Mouse (Mus musculus) heart, embryonic 15.5 days (tissue): Measurements from ENCODE around the gene Adipor2. TPM values are rescaled to one million over a fixed set of nuclear protein-coding genes. Genes with fewer than 3 reads are reported as not detected.

Experiments used
- ATAC-seq: fragments of 200-750 bp; cut with Nextera tagmentation; replicated peaks from 2 replicates; pipeline ENCODE4 v1.8.0; 2017; ENCODE audit warnings: low read depth, moderate TSS enrichment; ENCODE audit not compliant: insufficient number of reproducible peaks, insufficient read depth, low FRiP score
- H3K27ac ChIP-seq: fragments of 300-500 bp; sonication (generic); 2 replicates; pipeline ENCODE4 v1.5.1; 2015; ENCODE audit warnings: mild to moderate bottlenecking, inconsistent platforms
- H3K27me3 ChIP-seq: fragments of 300-500 bp; sonication (generic); 2 replicates; pipeline ENCODE4 v1.6.1; 2015; ENCODE audit warnings: inconsistent platforms
- H3K36me3 ChIP-seq: fragments of 300-500 bp; sonication (generic); 2 replicates; pipeline ENCODE4 v1.6.1; 2015; ENCODE audit warnings: mild to moderate bottlenecking, inconsistent platforms
- H3K4me1 ChIP-seq: fragments of 300-500 bp; sonication (generic); replicated peaks from 2 replicates; pipeline ENCODE4 v1.6.1; 2015; ENCODE audit warnings: inconsistent platforms
- H3K4me2 ChIP-seq: fragments of 300-500 bp; sonication (generic); 2 replicates; pipeline ENCODE4 v1.6.1; 2015; ENCODE audit warnings: inconsistent platforms, mild to moderate bottlenecking, moderate library complexity
- H3K4me3 ChIP-seq: fragments of 300-500 bp; sonication (generic); 2 replicates; pipeline ENCODE4 v1.5.1; 2015; ENCODE audit warnings: mild to moderate bottlenecking, inconsistent platforms
- H3K9ac ChIP-seq: fragments of 300-500 bp; sonication (generic); 2 replicates; pipeline ENCODE4 v1.6.1; 2015; ENCODE audit warnings: mild to moderate bottlenecking, inconsistent platforms
- H3K9me3 ChIP-seq: fragments of 300-500 bp; sonication (generic); replicated peaks from 2 replicates; pipeline ENCODE4 v1.6.1; 2016; ENCODE audit warnings: inconsistent platforms
- WGBS: fragments of 180-500 bp; shearing (Covaris S2); methylation state at CpG from one replicate; pipeline ENCODE4 v1.1.7; 2015; ENCODE audit warnings: mixed read lengths; 5-methylcytosine and 5-hydroxymethylcytosine counted together
- polyA plus RNA-seq: library from polyadenylated mRNA; unstranded; fragments of >200 nt; fragmentation: Nextera tagmentation; extraction: Ambion mirVana; gene quantifications from 2 replicates; pipeline ENCODE4 v1.2.1, GENCODE M21; 2015

Gene Adipor2
- polyA plus RNA-seq, 1 experiment from 2014 or later, result 31.2 TPM

- H3K9ac ChIP-seq, result peak overlapping the region; percentile 87
- no peaks in the 10 kb centered on the region for H3K27me3 ChIP-seq
- H3K36me3 ChIP-seq, result no peaks in the 10 kb centered on the region
- ATAC-seq, result peak; percentile 85
- under 1% methylated on average over 66 of the region's 76 CpGs for WGBS
- H3K9me3 ChIP-seq, result no peaks in the 10 kb centered on the region
- peaks cover 16% of the 10 kb centered on the region for H3K4me1 ChIP-seq
- peak overlapping the region; percentile 77 for H3K4me3 ChIP-seq
- H3K4me2 ChIP-seq, result peak overlapping the region; percentile 81
- H3K27ac ChIP-seq, result peak overlapping the region; percentile 91
These were observed 29.5 kb downstream of the Adipor2 start for GRCm38 (mm10) chr6:119387801-119388649.

DNA sequence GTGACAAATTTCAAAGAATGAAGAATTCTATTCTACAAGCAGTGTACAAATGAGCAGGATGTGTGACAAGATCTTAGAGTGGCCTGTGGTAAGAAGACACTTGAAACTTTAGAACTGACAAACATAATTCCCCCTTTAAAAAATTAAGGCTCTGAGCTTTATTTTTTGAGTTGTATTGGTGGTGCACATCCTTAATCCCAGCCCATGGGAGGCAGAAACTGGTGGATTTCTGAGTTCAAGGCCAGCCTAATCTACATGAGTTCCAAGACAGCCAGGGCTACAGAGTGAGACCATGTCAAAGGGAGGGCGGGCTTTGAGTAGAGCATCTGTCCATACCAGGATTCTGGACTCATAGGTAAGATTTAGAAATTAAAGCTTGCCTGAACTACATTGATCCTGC is 30.7 kb downstream of the Adipor2 start:
- peaks cover 20% of the 10 kb centered on the region for H3K4me1 ChIP-seq
- no peaks in the 10 kb centered on the region for H3K9me3 ChIP-seq
- peak overlapping the region; percentile 77; the same call in 1 of the 2 replicates for H3K4me3 ChIP-seq
- 94% methylated on average over 1 of the region's 1 CpGs for WGBS
- no peaks in the 10 kb centered on the region for H3K27me3 ChIP-seq
- H3K4me2 ChIP-seq, result peak overlapping the region; percentile 81
- no peak for ATAC-seq
- no peak overlapping the region for H3K27ac ChIP-seq
- H3K36me3 ChIP-seq, result no peaks in the 10 kb centered on the region
- no peak overlapping the region for H3K9ac ChIP-seq

GRCm38 (mm10) chr6:119386421-119386820 is 31.1 kb downstream of the Adipor2 start:
- Histone ChIP-seq H3K9ac (no peak overlapping the region), H3K27ac (no peak overlapping the region), H3K36me3 (no peaks in the 10 kb centered on the region), H3K4me2 (no peak overlapping the region), H3K4me1 (peaks cover 21% of the 10 kb centered on the region), H3K9me3 (no peaks in the 10 kb centered on the region), H3K27me3 (no peaks in the 10 kb centered on the region), H3K4me3 (no peak overlapping the region)
- ATAC-seq, result no peak
- WGBS, result 86% methylated on average over 4 of the region's 4 CpGs

DNA sequence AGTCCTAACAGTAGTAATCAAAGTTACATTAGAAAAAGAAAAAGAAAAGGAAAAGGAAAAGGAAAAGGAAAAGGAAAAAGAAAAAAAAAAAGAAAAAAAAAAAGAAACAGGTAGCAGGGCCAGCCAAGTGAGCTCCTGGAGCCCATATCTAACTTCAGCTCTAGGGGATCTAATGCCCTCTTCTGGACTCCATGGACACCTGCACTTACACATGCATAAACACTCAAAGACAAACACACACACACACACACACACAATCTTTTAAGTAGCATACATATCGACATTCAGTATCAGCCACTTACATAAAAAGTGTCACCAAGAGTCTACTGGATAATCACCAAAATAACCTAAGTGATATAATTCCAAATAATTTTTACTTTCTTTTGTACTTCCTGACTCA is 31.8 kb downstream of the Adipor2 start:
- H3K4me3 ChIP-seq, result no peak overlapping the region
- ATAC-seq, result no peak
- no peaks in the 10 kb centered on the region for H3K36me3 ChIP-seq
- H3K4me2 ChIP-seq, result no peak overlapping the region
- no peak overlapping the region for H3K27ac ChIP-seq
- H3K4me1 ChIP-seq, result peaks cover 23% of the 10 kb centered on the region
- WGBS, result 92% methylated on average over 1 of the region's 1 CpGs
- no peaks in the 10 kb centered on the region for H3K27me3 ChIP-seq
- H3K9ac ChIP-seq, result no peak overlapping the region
- H3K9me3 ChIP-seq, result no peaks in the 10 kb centered on the region

GRCm38 (mm10) chr6:119378631-119379030 is 38.9 kb downstream of the Adipor2 start:
- H3K9ac ChIP-seq, result no peak overlapping the region
- H3K4me2 ChIP-seq, result no peak overlapping the region
- H3K9me3 ChIP-seq, result no peaks in the 10 kb centered on the region
- no peak for ATAC-seq
- 71% methylated on average over 1 of the region's 1 CpGs for WGBS
- no peaks in the 10 kb centered on the region for H3K27me3 ChIP-seq
- no peak overlapping the region for H3K27ac ChIP-seq
- H3K4me1 ChIP-seq, result peaks cover 22% of the 10 kb centered on the region
- H3K36me3 ChIP-seq, result no peaks in the 10 kb centered on the region
- no peak overlapping the region for H3K4me3 ChIP-seq

DNA sequence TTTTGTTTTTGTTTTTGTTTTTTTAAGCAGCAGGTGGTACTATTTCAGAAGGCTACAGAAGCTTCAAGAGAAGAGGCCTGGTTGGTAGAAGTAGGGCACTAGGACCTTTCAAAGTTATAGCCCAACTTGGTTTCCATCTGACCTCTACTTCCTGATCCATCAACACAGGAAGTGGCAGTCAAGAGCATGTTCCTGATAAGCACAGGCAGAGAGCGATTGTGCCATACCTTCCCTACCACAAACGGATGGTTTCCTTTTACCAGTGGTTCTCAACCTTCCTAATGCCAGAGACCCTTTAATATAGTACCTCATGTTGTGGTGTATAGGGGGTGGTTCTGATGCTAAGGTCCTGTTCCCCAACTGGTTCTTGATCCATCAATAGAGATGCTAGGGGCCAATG is 39.9 kb downstream of the Adipor2 start:
- Histone ChIP-seq H3K36me3 (no peaks in the 10 kb centered on the region), H3K4me1 (peaks cover 26% of the 10 kb centered on the region), H3K9ac (no peak overlapping the region), H3K27me3 (no peaks in the 10 kb centered on the region), H3K9me3 (no peaks in the 10 kb centered on the region), H3K27ac (no peak overlapping the region), H3K4me3 (no peak overlapping the region), H3K4me2 (no peak overlapping the region)
- ATAC-seq, result no peak
- 15% methylated on average over 2 of the region's 2 CpGs for WGBS

- Histone ChIP-seq H3K36me3 (no peaks in the 10 kb centered on the region), H3K4me1 (peaks cover 26% of the 10 kb centered on the region), H3K27me3 (no peaks in the 10 kb centered on the region), H3K9me3 (no peaks in the 10 kb centered on the region), H3K9ac (no peak overlapping the region), H3K4me2 (no peak overlapping the region), H3K27ac (no peak overlapping the region), H3K4me3 (no peak overlapping the region)
- ATAC-seq, result no peak
- 73% methylated on average over 5 of the region's 5 CpGs for WGBS
These were observed 42.5 kb downstream of the Adipor2 start for GRCm38 (mm10) chr6:119375035-119375434.

GRCm38 (mm10) chr6:119373000-119373705 is 44.4 kb downstream of the Adipor2 start:
- no peaks in the 10 kb centered on the region for H3K9me3 ChIP-seq
- H3K4me1 ChIP-seq, result peaks cover 26% of the 10 kb centered on the region

GRCm38 (mm10) chr6:119372237-119372636 is 45.3 kb downstream of the Adipor2 start:
- no peaks in the 10 kb centered on the region for H3K27me3 ChIP-seq
- ATAC-seq, result no peak
- 34% methylated on average over 5 of the region's 5 CpGs for WGBS
- no peak overlapping the region for H3K27ac ChIP-seq
- no peak overlapping the region for H3K4me2 ChIP-seq
- no peak overlapping the region for H3K9ac ChIP-seq
- no peaks in the 10 kb centered on the region for H3K9me3 ChIP-seq
- H3K4me1 ChIP-seq, result peaks cover 18% of the 10 kb centered on the region
- no peak overlapping the region for H3K4me3 ChIP-seq
- peaks cover 11% of the 10 kb centered on the region for H3K36me3 ChIP-seq

More at GRCm38 (mm10) chr6:119373000-119373705, 44.4 kb downstream of the Adipor2 start:
- Histone ChIP-seq H3K9ac (no peak overlapping the region), H3K27ac (no peak overlapping the region), H3K4me3 (no peak overlapping the region), H3K27me3 (no peaks in the 10 kb centered on the region), H3K36me3 (peaks cover 9% of the 10 kb centered on the region), H3K4me2 (no peak overlapping the region)
- ATAC-seq, result no peak

GRCm38 (mm10) chr6:119371624-119372023 is 45.9 kb downstream of the Adipor2 start:
- no peak overlapping the region for H3K27ac ChIP-seq
- no peak overlapping the region for H3K4me2 ChIP-seq
- H3K9me3 ChIP-seq, result no peaks in the 10 kb centered on the region
- no peaks in the 10 kb centered on the region for H3K27me3 ChIP-seq
- H3K9ac ChIP-seq, result no peak overlapping the region
- no peak overlapping the region for H3K4me3 ChIP-seq
- no peak for ATAC-seq
- peaks cover 11% of the 10 kb centered on the region for H3K36me3 ChIP-seq
- H3K4me1 ChIP-seq, result peaks cover 13% of the 10 kb centered on the region

DNA sequence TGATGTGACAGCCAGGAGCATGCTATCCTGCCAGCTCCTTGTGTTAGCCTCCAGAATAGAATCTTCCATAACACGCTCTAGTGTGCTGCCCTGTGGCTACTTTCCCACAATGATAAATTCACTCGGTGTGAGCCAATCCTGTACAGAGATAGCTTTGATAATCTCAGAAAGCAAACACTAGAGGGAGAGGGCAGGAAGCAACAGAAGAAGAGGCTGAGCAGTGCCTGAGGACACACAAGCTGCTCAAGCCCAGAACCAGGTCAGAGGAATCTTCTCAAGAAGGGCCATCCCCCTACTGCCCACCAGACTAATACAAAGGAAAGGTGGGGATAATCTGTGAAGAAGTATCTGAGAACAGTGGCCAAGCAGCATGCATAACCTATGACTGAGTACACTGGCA is 50.1 kb downstream of the Adipor2 start:
- WGBS, result 56% methylated on average over 2 of the region's 2 CpGs
- Histone ChIP-seq H3K9me3 (no peaks in the 10 kb centered on the region), H3K4me1 (peaks cover 8% of the 10 kb centered on the region), H3K27ac (no peak overlapping the region), H3K4me2 (no peak overlapping the region), H3K9ac (no peak overlapping the region), H3K27me3 (no peaks in the 10 kb centered on the region), H3K36me3 (peaks cover 27% of the 10 kb centered on the region), H3K4me3 (no peak overlapping the region)
- no peak for ATAC-seq
